Mouse (Mus musculus) embryo, embryonic 10.5 days (tissue): ENCODE measurements around the gene C1qa.

ENCODE experiments used
- DNase-seq: peaks from one replicate; pipeline ENCODE4 v3.0.0-alpha.2; 2015; ENCODE audit warnings: low spot score

The C1qa gene

DNA sequence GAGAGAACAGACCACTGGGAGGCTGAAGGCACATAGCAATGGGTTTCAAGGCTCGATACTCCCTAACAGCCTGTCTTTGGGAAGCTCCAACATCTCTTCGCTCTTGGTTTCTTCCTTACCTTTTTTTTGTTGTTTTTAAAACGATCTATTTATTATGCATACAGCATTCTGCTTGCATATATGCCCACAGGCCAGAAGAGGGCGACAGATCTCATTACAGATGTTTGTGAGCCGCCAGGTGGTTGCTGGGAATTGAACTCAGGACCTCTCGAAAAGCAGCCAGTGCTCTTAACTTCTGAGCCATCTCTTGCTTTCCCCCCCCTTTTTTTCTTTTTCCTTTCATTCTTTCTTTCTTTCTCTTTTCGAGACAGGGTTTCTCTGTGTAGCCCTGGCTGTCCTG is 551 bp upstream of the C1qa start:
- DNase-seq, result peak; percentile 29

DNA sequence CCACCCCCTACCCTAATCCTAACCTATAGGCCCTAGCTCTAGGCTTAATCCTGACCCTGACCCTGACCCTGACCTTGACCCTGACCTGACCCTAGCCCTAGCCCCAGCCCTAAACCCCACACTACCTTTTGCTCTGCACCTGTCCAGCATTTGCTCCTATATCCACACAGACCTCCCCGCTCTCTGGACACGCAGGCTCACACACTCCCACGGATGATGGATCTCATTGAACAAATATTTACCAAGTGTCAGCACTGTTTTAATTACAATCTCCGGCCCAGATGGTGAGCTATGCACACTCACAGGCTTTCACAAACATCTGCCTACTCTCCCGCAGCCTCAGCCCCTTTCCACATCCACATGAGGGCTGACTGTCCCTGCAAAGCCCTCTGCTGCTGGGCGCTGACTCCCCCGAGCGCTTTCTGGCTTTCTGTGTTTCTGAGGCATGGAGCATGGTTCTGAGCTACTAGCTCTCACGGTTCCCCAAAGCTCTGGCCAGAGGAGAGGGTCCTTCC is 462 bp downstream of the C1qa start:
- no peak for DNase-seq

DNA sequence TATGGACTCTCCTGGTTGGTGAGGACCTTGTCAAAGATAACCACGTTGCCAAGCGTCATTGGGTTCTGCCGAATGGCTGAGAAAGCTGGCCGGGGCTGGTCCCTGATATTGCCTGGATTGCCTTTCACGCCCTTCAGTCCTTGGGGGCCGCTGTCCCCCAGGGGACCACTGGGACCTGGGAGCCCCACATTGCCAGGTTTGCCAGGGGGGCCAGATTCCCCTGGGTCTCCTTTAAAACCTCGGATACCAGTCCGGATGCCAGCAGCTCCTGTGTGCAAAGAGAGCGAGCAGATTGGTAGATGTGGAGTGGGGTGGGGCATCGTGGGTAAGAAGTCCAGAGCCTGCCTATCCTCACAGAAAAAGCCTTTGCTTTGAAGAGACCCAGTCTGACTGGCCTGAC is 2.1 kb downstream of the C1qa start:
- no peak for DNase-seq

DNA sequence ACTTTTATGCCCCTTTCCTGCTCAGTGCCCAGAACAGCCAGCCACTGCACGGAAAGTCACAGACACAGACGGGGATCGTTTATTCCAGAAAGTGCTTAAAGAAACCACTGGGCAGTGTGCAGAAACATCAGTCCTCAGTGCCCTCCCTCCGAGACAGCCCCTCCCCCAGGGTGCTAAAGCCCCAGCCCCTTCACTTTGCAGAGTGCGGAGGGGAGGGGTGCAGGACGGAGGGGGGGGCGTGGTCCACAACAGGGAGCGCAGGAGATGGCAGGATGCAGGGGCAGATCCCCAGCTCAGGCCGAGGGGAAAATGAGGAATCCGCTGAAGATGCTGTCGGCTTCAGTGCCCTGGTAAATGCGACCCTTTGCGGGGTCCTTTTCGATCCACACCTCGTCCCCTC is 2.7 kb downstream of the C1qa start:
- DNase-seq, result peak; percentile 23

DNA sequence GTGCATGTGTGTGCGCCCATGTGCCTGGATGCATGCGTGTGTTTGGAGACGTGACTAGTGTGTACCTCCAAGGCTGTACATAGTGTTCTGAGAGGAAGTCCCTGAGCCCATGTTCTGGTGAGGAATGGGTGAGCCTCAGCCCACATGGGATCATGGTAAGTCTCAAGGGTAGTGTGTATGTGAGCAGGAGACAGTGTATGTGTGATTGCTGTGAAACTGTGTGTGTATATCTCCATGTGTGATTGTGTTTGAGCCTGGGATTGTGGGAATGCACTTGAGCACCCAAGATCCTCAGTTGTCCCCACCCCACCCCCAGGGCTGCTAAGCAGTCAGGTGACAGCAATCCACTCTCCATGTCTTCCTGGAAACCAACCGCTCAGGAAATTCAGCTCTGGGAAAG is 3.8 kb downstream of the C1qa start:
- no peak for DNase-seq

DNA sequence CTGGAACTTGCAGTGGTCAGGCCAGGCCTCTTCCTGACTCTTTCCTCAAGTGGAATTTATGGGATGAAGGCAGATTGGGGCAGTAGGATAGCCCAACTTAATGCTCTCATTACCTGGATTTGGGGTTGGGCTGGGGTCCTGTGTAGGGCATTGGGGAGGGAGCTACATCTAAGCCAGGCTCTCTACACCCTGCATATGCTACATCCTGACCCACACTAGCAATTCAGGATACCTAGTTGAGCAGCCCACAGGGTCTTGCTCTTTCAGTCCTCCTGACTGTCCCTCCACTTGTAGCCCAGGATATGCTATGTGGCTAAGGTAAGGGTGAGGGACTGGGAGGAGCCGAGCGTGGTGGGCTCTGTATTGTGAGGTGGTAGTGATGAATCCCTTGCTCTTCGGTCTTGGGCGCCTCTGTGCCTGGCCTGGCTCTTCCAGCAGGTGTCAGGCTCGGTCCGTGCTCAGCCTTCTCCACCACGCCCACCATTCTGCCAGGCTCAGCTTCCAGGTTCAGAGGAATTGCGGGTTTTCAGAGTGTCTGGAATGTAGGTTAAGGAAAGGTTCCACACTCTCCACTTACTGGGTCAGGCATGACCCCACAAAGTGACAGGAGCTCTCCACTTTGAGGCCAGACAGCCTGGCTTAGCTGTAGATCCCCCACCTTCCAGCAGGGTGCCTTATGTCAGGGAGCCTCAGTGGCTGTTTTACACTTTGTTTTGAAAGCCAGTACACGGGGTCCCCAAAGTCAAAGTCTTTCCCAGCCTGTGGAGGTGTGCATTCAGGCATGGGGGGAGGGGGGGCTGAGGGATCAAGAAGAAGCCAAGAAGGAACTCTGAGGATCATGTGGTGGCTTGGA is 4.7 kb downstream of the C1qa start:
- DNase-seq, result peak; percentile 70

DNA sequence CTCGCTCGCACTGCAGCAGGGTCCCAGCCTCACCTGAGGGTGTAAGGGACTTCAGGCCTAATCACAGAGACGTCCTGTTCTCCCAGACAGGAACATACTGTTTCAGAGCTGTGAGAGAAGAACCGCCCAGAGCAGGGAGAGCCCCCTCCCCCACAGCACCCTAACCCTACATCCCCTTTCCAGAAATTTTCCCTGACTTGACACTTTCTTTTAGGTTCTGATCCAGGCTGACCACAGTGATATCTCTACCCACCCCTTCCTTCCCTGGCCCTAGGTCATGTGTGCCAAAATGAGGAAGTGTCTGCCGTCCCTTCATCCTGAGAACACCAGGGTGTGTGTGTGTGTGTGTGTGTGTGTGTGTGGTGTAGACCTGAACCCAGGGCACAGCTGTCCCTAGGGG is 5.8 kb downstream of the C1qa start, which contains the start of gene C1qc:
Gene C1qc (minus strand): TSS at position 255 of the 400 bp plus-strand sequence.
- DNase-seq, result no peak

DNA sequence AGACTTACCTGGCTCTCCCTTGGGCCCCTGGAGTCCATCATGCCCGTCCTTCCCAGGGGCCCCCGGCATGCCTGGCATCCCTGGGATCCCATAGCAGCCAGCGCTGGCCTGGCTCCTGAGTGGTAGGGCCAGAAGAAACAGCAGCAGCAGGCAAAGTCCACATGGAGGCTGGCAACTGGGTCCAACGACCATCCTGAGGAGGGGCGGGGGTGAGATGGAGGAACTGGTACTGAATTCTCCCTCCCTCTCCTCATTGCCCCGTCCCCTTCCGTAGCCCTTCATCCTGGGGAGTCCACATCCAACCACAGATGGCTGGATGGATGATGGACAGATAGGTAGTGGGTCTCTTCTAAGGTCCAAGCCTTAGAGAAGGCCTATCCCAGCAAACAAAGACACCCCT is 6.2 kb downstream of the C1qa start:
- DNase-seq, result no peak

DNA sequence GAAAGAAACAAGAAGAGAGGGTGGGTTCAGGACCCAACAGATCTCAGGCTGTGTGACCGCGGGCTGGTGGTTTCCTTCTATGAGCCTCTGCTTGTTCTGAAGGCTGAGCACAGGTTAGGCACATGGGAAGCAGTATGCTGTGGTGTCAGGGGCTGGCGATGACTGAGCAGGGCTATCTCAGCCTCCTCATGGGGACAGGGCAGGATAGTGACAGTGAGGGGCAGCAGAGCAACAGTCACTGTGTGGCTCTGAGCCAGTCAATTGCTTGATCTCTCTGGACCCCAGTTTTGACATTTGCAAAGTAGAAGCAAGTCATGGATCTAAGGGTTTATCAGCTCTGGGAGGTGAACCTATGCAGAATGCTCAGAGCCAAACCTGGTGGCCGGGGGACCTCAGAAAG is 7.5 kb downstream of the C1qa start:
- DNase-seq, result no peak

DNA sequence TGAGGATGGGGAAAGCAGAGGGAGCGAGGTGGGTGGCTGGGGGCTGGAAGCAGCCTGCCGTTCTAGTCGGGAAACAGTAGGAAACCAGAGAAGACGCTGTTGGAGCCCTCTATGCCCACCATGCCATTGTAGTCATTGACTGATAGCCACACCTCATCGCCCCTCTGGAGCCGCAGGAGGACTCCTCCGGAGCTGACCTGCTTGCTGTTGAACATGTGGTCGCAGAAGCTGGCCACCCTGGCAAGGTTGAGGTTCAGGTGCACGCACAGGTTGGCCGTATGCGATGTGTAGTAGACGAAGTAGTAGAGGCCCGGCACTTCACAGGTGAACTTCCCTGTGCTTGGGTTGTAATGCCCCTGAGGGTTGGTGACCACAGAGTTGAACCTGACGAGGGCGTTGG is 8.6 kb downstream of the C1qa start:
- DNase-seq, result no peak

DNA sequence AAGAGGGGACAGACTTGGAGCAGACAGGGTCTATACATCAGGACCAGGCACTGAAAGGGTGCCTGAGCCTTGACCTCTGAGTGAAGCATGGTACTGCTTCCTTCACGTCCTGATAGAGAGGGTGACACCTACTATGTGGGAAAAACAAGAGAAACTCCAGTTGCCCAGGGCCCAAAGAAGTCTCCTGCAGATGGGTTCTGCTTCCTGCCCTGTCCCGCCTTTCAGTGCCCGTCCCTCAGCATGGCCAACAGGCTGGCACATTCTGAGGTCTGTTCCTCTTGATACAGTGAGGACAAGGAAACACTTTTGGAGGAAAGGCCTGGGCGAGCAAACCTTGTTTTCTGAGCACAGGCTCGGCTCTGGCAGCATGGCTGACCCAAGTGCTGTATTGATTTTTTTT is 10.9 kb downstream of the C1qa start:
- DNase-seq, result no peak

DNA sequence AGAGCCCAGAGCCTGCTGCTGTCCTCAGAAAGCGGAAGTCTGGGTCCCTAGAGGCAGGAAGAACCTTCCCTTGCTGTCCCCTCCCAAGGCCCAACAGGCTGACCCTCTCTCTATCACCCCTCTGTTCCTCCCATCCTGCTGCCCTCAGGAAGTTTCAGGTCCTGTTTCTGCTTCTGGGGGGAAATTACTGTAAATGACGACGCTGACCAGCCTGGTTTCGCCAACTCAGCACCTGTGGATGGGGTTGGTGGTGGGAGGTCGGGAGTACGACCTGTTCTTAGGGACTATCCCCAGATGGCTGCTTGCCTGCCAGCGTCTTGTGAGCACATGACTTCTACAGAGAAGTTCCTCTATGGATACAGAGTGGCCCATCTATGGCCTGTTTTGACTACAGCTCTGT is 12.5 kb downstream of the C1qa start, which contains the start of gene C1qb:
Gene C1qb (minus strand): TSS at position 87 of the 400 bp plus-strand sequence.
- no peak for DNase-seq

DNA sequence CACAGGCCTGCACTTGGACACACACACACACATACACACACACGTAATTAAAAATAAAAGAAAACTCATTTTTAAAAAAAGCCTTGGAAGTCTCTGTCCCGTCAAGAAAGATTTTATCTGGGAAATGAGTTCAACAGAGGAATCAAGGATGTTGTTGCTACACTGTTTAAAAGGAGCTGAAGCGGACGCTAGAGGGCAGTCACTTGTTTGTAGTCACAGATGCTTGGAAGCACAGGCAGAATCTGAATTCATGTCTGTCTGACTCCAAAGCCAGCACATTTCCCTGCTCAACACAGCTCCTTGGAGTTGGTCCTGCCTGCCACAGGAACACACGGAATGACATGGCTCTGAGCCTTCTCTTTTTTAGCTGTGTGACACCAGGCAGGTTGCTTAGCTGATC is 20.0 kb downstream of the C1qa start:
- peak; percentile 58 for DNase-seq

DNA sequence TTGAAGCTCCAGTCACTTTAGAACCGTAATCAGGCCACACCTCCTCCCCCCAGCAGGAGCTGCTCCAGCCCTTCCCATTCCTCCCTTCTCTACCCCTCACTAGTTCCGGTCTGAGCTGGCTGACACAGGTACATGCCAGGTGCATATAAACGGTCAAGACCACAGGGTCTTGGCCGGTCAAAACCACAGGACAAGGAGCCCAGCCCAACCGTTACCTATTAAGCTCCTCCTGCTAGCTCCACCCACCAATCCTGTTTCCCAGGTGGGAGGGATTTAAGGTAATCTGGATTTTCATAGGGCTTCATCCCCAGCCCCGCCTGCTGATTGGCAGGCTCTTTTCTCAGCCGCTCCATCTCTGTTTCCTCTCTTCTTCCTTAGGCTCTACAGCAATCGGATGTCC is 20.4 kb downstream of the C1qa start:
- DNase-seq, result peak; percentile 19

DNA sequence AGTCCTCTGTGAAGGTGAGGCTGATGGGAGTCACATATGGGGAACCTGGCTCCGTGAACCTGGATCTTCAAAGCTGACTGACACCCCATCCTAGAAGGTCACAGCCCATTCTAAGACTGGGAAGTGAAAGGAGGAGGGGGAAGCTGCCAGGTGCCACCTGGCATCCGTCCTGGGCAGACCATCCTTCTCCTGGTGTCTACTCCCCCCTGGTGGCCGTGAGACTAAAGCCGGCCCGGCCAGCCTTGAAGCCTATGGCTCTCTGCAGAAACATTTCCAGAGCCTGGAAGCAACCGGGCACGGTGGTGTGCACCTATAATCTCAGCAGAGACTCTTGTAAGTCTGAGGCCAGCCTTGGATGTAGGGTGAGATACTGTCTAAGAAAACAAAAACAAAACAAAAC is 21.6 kb downstream of the C1qa start:
- peak; percentile 72 for DNase-seq

DNA sequence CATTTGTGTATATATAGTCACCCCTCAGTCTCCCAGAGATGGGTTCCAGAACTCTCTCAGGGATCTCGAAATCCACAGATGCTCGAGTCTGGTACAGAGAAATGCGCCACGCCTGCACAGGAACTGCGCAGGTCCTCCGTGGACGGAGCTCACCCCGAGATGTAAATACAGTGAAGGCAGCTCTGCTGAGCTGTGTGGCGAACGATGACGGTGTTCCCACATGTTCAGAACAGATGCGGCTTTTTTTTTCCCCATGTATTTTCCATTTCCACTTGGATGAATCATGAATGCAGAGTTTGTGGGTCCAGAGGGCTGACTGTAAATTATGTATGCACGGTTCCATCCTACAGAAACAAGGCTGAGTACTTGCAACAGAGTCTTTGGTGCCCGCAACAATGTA is 23.6 kb downstream of the C1qa start:
- no peak for DNase-seq

DNA sequence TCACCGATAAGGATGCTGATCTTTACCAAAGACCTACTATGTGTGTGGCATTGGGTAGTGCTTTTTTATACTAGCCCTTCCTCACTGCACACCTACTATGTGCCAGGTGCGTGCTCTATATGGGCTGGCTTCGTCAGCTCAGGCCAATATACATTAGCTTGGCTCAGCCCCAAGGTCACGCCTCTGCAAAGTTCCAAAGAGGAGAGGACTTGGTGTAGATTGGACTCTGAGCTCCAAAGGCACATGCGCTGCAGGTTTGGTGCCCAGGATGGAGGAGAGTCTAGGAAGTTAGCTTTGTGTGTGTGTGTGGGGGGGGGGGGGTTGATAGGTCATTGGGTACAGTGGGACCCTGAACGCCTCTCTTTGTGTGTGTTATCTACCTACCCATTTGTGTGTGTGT is 30.2 kb downstream of the C1qa start:
- no peak for DNase-seq

DNA sequence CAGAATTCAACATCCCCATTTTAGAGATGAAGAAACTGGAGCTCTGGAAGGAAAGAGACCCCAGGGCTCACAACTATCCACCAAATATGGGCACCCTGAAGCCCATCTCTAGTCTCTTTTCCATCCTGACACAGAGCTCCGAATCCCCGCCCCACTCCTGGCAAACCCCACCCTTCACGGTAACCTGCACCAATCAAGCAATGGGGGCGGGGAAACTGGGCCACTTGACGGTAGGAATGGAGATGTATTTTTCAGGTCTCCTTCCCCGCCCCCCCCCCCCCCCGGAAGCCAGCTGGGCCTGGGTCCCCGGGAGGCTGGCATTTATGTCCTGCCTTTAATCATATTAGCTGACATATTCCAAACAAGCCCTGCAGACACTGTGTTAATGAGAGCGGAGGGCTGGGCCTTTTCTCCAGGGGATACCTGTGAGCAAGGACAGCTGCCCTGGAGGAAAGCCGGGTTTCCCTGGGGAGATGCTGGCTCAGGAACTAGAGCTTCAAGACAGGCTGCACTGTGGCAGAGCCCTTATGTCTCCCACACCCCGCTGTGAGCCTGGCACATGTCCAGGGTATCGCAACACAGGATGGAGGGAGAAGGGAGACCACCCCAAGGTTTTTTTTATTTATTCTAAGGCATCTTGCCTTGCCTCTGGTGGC is 30.8 kb downstream of the C1qa start:
- DNase-seq, result peak; percentile 67

DNA sequence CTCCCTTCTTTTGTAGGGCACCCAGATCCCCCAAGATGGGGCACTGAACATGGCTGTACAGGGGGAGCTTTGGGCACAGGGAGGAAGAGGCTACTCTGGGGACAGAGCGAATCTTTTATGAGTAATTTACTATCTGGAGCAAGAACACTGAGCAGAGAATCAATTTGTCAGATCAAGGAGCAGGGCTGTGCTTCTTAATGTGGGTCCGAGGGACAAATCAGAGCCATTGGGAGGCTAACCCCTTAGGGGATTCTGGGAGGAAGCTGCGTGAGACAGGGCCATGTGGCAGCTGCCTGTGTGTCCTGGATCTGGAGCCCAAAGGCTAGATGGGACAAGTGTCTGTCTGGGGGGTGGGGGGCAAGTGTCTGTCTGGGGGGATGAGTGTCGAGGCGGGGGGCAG is 33.1 kb downstream of the C1qa start:
- peak; percentile 37 for DNase-seq

DNA sequence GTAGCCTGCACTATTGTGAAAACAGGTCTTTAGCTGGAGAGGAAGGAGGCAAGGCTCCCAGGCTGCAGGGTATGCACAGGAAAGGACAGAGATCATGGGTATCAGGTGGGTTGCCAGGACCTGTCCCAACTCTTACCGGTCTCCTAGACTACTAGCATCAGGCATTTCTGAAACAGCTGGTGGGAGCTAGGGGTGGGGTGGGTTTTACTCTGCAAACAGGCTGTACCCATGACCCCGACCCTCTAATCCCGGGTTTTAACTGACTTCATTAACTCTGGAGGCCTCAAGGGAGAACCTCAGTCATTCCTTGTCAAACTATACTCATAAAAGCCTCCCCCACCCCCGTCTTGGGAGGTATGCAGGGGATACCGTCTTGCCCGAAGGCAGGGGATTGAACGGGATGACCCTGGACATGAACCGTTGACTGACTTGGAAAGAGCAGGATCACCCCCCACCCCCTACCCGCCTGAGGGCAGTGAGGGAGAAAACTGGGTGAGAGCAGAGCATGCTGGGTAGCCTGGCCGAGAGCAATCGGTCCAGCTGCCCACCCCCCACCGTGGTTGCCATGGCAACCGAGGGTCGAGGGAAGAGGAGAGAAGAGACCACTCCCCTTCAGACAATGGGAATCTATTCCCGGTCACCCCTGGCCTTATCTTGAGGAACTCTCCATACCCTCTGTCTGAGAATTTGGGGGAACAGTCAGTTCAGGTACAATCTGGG is 33.7 kb downstream of the C1qa start:
- peak; percentile 91 for DNase-seq

DNA sequence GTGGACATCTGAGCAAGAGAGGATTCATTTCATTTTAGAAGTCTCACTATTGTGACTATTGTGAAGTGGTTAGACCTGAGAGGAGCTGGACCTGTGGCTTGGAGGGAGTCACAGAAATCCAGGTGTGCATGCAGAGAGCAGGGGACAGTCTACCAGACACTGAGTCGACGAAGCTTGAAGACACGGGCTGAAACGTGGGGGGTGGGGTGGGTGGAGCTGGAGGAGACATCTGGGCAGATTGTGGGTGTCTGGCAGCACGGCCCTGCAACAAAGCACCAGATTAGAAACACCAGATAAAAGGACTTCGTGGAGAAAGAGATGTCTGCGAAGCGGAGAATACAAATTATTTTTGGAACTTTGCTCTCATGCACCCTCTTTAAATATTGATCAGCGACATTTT is 35.1 kb downstream of the C1qa start:
- DNase-seq, result no peak

DNA sequence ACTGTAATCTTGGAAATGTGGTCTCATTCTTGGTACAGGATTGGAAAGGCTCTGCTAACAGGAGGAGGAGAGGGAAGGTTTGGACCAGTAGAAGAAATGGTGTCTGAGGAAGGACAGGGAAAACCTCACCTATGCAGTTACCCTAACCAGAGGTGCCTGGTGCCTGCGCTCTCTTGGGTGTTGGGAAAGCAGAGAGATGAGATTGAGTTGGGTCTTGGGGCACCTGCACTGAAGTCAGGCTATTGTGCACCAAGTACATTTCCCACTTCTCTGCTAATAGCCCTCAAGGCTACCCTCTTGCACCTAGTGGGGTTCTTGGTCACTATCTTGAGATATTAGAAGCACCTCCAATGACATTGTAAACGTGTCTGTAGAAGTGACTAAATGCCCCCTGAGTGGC is 36.2 kb downstream of the C1qa start:
- DNase-seq, result no peak

DNA sequence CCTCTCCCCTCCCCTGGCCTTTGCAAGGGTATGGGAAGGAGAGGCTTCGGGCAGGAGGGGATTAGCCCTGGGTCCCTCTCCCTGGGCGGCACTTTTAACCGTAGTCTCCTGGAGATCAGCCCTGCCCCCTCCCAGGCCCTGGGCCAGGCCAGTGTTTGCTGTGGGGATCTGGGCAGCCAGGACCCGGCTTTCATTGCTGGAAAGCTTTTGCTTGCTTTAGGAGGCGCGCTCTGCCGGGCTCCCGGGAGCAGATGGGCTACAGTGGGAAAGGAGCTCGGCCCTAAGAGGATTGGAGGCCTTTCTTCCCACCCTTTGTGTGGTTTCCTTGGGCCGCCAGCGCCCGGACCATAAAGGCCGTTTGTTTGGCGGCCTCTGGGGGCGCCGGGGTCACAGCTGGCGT is 36.8 kb downstream of the C1qa start:
- DNase-seq, result peak; percentile 65
